Mouse (Mus musculus): ENCODE results near the gene BC030867. TPM values are rescaled to one million over a fixed set of nuclear protein-coding genes. Genes with fewer than 3 reads are reported as not detected.

BC030867 gene
- under 1 TPM; 0.76 to 0.79 TPM for total RNA-seq (2021)
- long read RNA-seq, experiment 1: 0 reads
- long read RNA-seq, experiment 2, partial matches to known transcripts: 0 of 2 reads
- long read RNA-seq, experiment 2, other reads (novel, unspliced or antisense): 1 of 2 reads

DNA sequence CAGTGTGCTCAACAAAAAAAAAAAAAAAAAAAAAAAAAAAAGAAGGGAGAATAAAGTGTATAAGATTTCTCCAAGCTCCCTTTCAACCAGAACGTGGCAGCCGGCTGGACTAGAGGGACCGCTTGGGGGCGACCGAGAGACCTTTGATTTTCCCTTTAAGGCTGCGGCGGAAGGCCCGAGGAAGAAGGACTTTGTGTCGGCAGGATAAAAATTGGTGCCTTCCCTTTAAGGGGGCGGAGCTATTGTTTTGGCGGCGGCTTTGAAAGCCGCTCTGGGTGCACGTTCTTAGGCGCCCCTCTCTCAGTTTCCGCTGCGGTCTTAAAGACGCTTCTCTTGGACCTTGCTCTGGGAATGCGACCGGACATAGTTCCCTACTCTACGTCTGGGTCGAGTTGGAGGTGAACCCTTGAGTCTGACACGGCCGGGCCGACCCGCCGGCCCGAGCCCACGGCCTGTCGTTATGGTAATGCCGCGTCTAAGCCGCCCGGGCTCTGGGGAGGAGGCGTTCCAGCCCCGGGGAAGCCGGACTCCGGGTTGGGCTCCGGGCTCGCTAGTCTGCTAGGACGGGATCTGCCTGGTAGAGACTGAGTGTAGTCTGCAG lies at the start of gene BC030867:
Gene BC030867, plus strand, starts transcription at position 253 of the 601 bp plus-strand sequence.
- peak; percentile 92 to 95 for DNase-seq (ENCODE audit: low spot score in 2 of 2)

DNA sequence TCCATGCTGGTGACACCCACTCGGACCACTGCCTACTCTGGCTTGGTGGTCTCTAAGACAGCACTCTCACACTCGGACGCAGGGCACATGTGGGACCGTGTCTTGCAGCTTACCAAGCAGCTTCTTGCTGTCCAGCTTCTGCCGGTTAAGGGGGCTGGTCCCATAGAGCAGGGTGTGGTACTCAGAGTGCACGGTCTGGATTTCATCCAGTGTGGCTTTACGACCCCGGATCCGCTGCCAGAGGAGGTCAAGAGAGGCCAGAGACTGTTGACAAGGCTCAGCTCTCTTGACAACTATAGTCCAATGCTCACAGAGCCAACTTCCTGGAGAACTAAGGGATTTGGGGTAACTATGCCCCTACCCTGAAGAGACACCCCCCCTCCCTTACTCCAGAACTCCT lies 48.8 kb upstream of the BC030867 start:
- no peak for DNase-seq (ENCODE audit: low spot score in 2 of 2)

- no peak for DNase-seq (ENCODE audit: low spot score in 2 of 2)
Measured at GRCm38 (mm10) chr11:102201408-102201821, 47.3 kb upstream of the BC030867 start.

- DNase-seq (ENCODE audit: low spot score in 2 of 2): no peak
Measured at GRCm38 (mm10) chr11:102206481-102206880, 42.2 kb upstream of the BC030867 start.

- DNase-seq (ENCODE audit: low spot score in 2 of 2): peak in 1 of 2 experiments; percentile 61
Measured at GRCm38 (mm10) chr11:102207825-102208777, 40.6 kb upstream of the BC030867 start.

- no peak for DNase-seq (ENCODE audit: low spot score in 2 of 2)
Measured at GRCm38 (mm10) chr11:102208846-102209245, 39.8 kb upstream of the BC030867 start.

GRCm38 (mm10) chr11:102209742-102210141 lies 38.9 kb upstream of the BC030867 start:
- DNase-seq (ENCODE audit: low spot score in 2 of 2): no peak

- DNase-seq (ENCODE audit: low spot score in 2 of 2): no peak
Measured at GRCm38 (mm10) chr11:102210185-102210584, 38.5 kb upstream of the BC030867 start.

- DNase-seq (ENCODE audit: low spot score in 2 of 2): no peak
Measured at GRCm38 (mm10) chr11:102211011-102211410, 37.7 kb upstream of the BC030867 start.

GRCm38 (mm10) chr11:102211936-102212341 lies 36.7 kb upstream of the BC030867 start:
- no peak for DNase-seq (ENCODE audit: low spot score in 2 of 2)

DNA sequence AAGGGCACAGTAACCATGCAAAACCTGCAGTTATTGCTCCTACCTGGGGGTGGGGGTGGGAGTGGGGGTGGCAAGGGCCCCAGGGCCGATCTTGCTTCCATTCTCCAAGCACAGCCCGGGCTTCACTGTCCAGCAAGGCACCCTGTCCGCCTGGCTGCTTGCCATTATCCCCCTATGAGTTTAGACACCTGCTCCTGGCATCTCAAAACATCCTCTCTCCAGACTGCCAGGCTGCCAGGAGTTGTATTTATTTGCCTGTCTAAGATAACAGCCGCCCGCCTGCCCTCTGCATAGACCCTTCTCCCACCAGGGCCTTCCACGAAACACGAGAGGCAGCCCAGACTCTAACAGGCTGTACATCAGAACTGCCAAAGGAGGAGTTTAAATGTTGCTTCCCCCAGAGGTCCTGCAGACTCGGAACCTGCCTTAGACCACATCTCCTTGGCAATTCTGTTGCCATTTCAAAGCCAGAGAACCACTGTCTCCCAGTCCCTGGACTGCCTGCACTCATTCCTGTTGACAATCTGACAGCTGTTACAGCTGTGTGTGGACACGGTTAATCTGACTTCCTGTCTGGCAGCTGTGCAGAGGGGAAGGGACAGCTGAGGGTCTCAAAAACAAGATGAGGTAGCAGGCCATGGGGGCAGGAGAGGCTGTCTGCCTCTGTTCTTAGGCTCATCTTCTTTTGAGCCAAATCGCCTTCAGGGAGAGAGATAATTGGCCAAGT lies 34.1 kb upstream of the BC030867 start:
- no peak for DNase-seq (ENCODE audit: low spot score in 2 of 2)

GRCm38 (mm10) chr11:102215511-102215910 lies 33.2 kb upstream of the BC030867 start:
- DNase-seq (ENCODE audit: low spot score in 2 of 2): no peak

GRCm38 (mm10) chr11:102216056-102216885 lies 32.4 kb upstream of the BC030867 start:
- DNase-seq (ENCODE audit: low spot score in 2 of 2): no peak

GRCm38 (mm10) chr11:102216886-102217240 lies 31.8 kb upstream of the BC030867 start:
- DNase-seq (ENCODE audit: low spot score in 2 of 2): no peak

DNA sequence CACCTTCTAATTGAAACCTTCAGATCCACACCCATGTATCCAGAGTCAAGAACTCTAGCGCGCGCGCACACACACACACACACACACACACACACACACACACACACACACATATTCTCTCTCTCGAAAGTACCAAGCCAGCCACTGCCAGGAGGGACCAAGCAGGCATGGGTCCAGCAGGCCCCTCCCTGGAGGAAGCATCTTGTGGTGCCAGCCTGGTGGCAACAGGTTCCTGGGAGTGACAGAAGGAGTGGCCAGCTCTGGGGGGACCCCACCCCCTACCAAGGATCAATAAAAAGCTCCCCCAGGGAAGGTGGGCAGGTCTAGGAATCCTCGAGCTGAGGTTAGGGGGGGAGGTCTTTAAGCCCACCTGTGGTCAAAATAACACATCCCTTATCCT lies 31.3 kb upstream of the BC030867 start:
- DNase-seq (ENCODE audit: low spot score in 2 of 2): no peak

DNA sequence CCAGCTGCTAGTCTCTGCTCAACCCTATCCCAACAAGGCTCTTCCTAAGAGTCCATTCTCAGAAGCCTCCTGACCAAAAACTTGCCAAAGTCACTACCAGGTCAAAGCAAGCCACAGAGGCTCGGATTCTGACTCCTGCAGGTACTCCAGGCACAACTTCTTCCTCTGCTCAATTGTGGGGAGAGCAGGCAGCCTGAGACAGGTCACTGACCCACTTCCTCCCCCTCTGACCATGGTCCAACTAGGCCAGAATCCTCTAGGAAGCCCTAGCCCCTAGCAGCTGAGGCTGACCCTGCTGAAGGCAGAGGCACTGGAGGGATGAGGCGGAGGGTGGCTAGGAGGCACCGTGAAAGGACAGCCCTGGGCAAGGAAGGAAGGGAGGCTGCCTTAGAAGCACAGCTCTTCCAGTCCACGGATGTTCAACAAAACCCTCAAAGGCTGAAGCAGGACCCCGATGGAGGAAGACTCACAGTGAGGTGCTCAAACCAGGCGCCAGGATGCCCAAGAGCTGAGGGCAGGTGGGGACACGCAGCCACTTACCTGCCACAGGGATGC lies 30.7 kb upstream of the BC030867 start:
- no peak for DNase-seq (ENCODE audit: low spot score in 2 of 2)

DNA sequence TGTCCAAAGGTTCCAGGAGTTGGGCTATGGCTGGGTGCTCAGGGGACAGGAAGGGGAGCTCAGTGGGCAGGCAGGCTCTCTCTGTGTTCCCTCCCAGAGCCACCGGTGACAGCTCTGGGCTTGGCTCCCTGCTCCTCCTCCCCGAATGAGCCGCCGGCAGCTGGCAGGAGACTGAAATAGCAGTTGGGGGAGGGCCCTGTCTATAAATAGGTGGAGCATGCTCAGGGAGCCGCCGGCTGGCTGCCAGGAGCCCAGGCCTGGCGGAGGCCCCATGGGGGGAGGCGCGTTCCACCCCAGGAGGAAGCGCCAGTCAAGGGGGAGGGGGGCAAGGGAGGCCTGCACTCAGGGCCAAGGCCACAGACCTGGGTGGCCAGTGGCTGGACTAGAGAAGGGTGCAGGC lies 29.9 kb upstream of the BC030867 start:
- DNase-seq (ENCODE audit: low spot score in 2 of 2): peak; percentile 91 to 94

- DNase-seq (ENCODE audit: low spot score in 2 of 2): no peak
Measured at GRCm38 (mm10) chr11:102219247-102219993, 29.3 kb upstream of the BC030867 start.

- no peak for DNase-seq (ENCODE audit: low spot score in 2 of 2)
Measured at GRCm38 (mm10) chr11:102219994-102220346, 28.7 kb upstream of the BC030867 start.

- DNase-seq (ENCODE audit: low spot score in 2 of 2): no peak
Measured at GRCm38 (mm10) chr11:102220451-102220850, 28.2 kb upstream of the BC030867 start.
